Mouse (Mus musculus) liver, embryonic 14.5 days (tissue): ENCODE data around the gene Repin1. TPM values are rescaled to one million over a fixed set of nuclear protein-coding genes. Genes with fewer than 3 reads are reported as not detected.
"Not testable (repeated sequence)": the region's sequence is repeated elsewhere in the genome, so short reads cannot be mapped to it uniquely, and the experiment has no call there.

Experiments used
- ATAC-seq: fragments of 200-750 bp; cut with Nextera tagmentation; 2 replicates; pipeline ENCODE4 v1.8.0; 2017; ENCODE audit warnings: moderate number of reproducible peaks, mild to moderate bottlenecking, moderate library complexity; ENCODE audit not compliant: insufficient read depth
- DNase-seq, 3 experiments: peaks; one replicate each; pipeline ENCODE4 v3.0.0-alpha.2; 2012 to 2013; ENCODE audit warnings: low read depth in 3 of 3, low spot score in 3 of 3
- H3K27ac ChIP-seq: fragments of 300-500 bp; sonication (generic); 2 replicates; pipeline ENCODE4 v1.5.1; 2014; ENCODE audit warnings: moderate library complexity, mild to moderate bottlenecking, control low read depth, inconsistent platforms
- H3K27me3 ChIP-seq: fragments of 300-500 bp; sonication (generic); 2 replicates; pipeline ENCODE4 v1.6.1; 2014; ENCODE audit warnings: mild to moderate bottlenecking, low read length, moderate library complexity; ENCODE audit not compliant: control insufficient read depth, insufficient read depth
- H3K36me3 ChIP-seq: fragments of 300-500 bp; sonication (generic); replicated peaks from 2 replicates; pipeline ENCODE4 v1.6.1; 2014; ENCODE audit warnings: low read depth; ENCODE audit not compliant: control insufficient read depth, insufficient read depth
- H3K4me1 ChIP-seq, 2 experiments: fragments of 200-500 bp in 1 of 2; fragments of 300-500 bp in 1 of 2; sonication (generic) in 1 of 2; replicated peaks; 2 replicates each; pipeline ENCODE4 v1.6.1; 2012 to 2014; ENCODE audit warnings: antibody characterized with exemption in 1 of 2, inconsistent platforms in 1 of 2, low read length in 1 of 2; ENCODE audit not compliant: control insufficient read depth in 2 of 2, insufficient read depth in 2 of 2
- H3K4me2 ChIP-seq: fragments of 300-500 bp; sonication (generic); 2 replicates; pipeline ENCODE4 v1.6.1; 2014; ENCODE audit warnings: low read depth, mild to moderate bottlenecking, control low read depth, moderate library complexity
- H3K4me3 ChIP-seq, 2 experiments: fragments of 200-500 bp in 1 of 2; fragments of 300-500 bp in 1 of 2; sonication (generic) in 1 of 2; 2 replicates each; pipeline ENCODE4 v1.5.1; 2012 to 2014; ENCODE audit warnings: low read depth in 2 of 2, low read length in 2 of 2, mild to moderate bottlenecking in 2 of 2, control low read depth in 1 of 2, inconsistent platforms in 1 of 2, moderate library complexity in 1 of 2; ENCODE audit not compliant: insufficient read depth in 1 of 2
- H3K9ac ChIP-seq: fragments of 300-500 bp; sonication (generic); replicated peaks from 2 replicates; pipeline ENCODE4 v1.6.1; 2014; ENCODE audit warnings: mild to moderate bottlenecking, control low read depth, moderate library complexity
- H3K9me3 ChIP-seq: fragments of 300-500 bp; sonication (generic); 2 replicates; pipeline ENCODE4 v1.6.1; 2016; ENCODE audit warnings: low read length, mixed read lengths; ENCODE audit not compliant: control insufficient read depth
- CTCF ChIP-seq: IDR thresholded peaks from 2 replicates; pipeline ENCODE4 v1.5.1; 2016; ENCODE audit warnings: antibody characterized with exemption, low read depth, control low read depth
- EP300 ChIP-seq: IDR thresholded peaks from 2 replicates; pipeline ENCODE4 v1.6.1; 2016; ENCODE audit warnings: antibody characterized with exemption, low read depth
- WGBS: fragments of 180-500 bp; shearing (Covaris S2); extraction: QIAGEN DNeasy Blood & Tissue Kit; methylation state at CpG from one replicate; pipeline ENCODE4 v1.1.7; 2014; ENCODE audit not compliant: insufficient replicate concordance; 5-methylcytosine and 5-hydroxymethylcytosine counted together
- polyA plus RNA-seq, 2 experiments: library from polyadenylated mRNA; depleted of rRNA in 1 of 2; stranded (reverse) in 1 of 2; unstranded in 1 of 2; fragments of >200 nt; fragmentation: Nextera tagmentation in 1 of 2; extraction: Ambion mirVana in 1 of 2; gene quantifications; 2 replicates each; pipeline versions ENCODE4 v1.2.1 to v1.2.3; 2012 to 2014

Repin1 gene
- polyA plus RNA-seq, 2 experiments: 6.3 to 7.1 TPM

- Histone ChIP-seq H3K9me3 (no peaks in the 10 kb centered on the region), H3K4me1 (no peaks in the 10 kb centered on the region; a peak in 1 of 4 replicates), H3K27me3 (no peaks in the 10 kb centered on the region), H3K4me2 (no peak overlapping the region), H3K9ac (no peak overlapping the region), H3K4me3 (no peak overlapping the region), H3K27ac (no peak overlapping the region), H3K36me3 (no peaks in the 10 kb centered on the region)
- ATAC-seq: no peak
- TF ChIP-seq CTCF (no peak), EP300 (no peak)
- 65% methylated on average over 4 of the region's 4 CpGs for WGBS
- no peak for DNase-seq
Measured at GRCm38 (mm10) chr6:48613464-48613863, 19.8 kb downstream of the Repin1 start.

- no peak for TF ChIP-seq CTCF
- no peak for TF ChIP-seq EP300
- ATAC-seq: no peak
Measured at GRCm38 (mm10) chr6:48614756-48615155, 21.1 kb downstream of the Repin1 start.

GRCm38 (mm10) chr6:48620031-48620430, 26.3 kb downstream of the Repin1 start:
- no peaks in the 10 kb centered on the region for H3K27me3 ChIP-seq
- H3K27ac ChIP-seq: no peak overlapping the region
- DNase-seq: no peak
- H3K4me1 ChIP-seq: no peaks in the 10 kb centered on the region; a peak in 1 of 4 replicates
- no peak overlapping the region for H3K4me3 ChIP-seq
- no peak overlapping the region for H3K9ac ChIP-seq
- H3K4me2 ChIP-seq: no peak overlapping the region
- no peaks in the 10 kb centered on the region for H3K36me3 ChIP-seq
- WGBS: 90% methylated on average over 30 of the region's 30 CpGs
- H3K9me3 ChIP-seq: no peaks in the 10 kb centered on the region
- TF ChIP-seq CTCF: no peak
- TF ChIP-seq EP300: no peak
- no peak for ATAC-seq

More at GRCm38 (mm10) chr6:48614756-48615155, 21.1 kb downstream of the Repin1 start:
- H3K27ac ChIP-seq: no peak overlapping the region
- 59% methylated on average over 5 of the region's 5 CpGs for WGBS
- H3K36me3 ChIP-seq: no peaks in the 10 kb centered on the region
- no peak for DNase-seq
- H3K9ac ChIP-seq: no peak overlapping the region
- no peaks in the 10 kb centered on the region; a peak in 1 of 4 replicates for H3K4me1 ChIP-seq
- no peaks in the 10 kb centered on the region for H3K27me3 ChIP-seq
- H3K9me3 ChIP-seq: no peaks in the 10 kb centered on the region
- no peak overlapping the region for H3K4me3 ChIP-seq
- no peak overlapping the region for H3K4me2 ChIP-seq

DNA sequence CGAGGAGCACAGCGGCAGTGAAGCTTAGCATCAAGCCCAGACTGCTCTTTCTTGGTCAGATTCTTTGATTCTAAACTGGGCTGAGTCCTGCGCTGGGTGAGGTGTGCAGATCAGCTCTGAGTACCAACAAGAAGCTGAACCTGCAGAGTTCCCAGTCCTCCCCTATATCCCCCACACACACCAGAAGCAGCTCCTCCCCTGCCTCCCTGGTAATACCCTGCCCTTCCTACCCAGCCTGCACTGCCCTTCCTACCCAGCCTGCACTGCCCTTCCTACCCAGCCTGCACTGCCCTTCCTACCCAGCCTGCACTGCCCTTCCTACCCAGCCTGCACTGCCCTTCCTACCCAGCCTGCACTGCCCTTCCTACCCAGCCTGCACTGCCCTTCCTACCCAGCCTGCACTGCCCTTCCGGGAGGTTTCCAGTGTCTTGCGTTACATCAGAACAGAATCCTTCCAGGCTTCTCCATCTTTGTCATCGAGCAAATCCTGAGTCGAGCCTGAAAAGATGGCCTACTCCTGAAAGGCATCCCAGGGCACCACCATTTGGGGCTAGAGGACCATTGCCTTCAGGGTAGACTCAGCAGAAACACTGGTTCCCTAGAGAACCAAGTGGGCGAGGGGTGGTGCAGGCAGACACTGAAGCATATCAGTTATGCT, 28.6 kb downstream of the Repin1 start:
- WGBS: 66% methylated on average over 8 of the region's 8 CpGs
- H3K36me3 ChIP-seq, H3K27me3 ChIP-seq, H3K9me3 ChIP-seq, H3K4me1 ChIP-seq, H3K27ac ChIP-seq, H3K4me3 ChIP-seq, DNase-seq, ATAC-seq, H3K4me2 ChIP-seq, H3K9ac ChIP-seq: not testable (repeated sequence)

DNA sequence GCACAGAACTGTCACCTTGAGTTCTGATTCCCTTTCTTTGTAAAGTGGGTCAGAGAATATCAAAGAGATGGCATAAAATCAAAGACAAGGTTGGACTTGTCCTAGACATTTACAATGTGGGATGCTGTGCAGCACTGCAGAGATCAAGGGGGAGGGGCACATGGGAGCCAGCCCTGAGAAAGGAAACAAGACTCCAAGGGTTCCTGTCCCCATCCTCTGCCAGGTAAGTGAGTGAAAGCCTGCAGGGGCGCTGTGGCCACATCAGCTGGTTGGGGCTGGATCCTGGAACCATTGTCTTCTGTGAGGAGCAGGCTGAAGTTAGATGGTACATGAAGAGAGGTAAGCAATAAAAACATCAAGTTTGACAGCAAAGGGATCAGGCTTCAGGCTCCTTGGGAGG, 29.8 kb downstream of the Repin1 start:
- no peak for DNase-seq
- Histone ChIP-seq H3K9me3 (no peaks in the 10 kb centered on the region), H3K4me2 (no peak overlapping the region), H3K27ac (no peak overlapping the region), H3K4me1 (no peaks in the 10 kb centered on the region), H3K4me3 (no peak overlapping the region), H3K9ac (no peak overlapping the region), H3K36me3 (no peaks in the 10 kb centered on the region), H3K27me3 (no peaks in the 10 kb centered on the region; the same call in 1 of the 2 replicates)
- ATAC-seq: no peak
- TF ChIP-seq EP300 (no peak), CTCF (no peak)
- WGBS: 40% methylated on average over 1 of the region's 1 CpGs
